Mouse (Mus musculus): ENCODE data around the gene Elovl2. TPM values are rescaled to one million over a fixed set of nuclear protein-coding genes. Genes with fewer than 3 reads are reported as not detected.
"Not testable (repeated sequence)": the region's sequence is repeated elsewhere in the genome, so short reads cannot be mapped to it uniquely, and the experiment has no call there.

Elovl2 gene
- total RNA-seq, 2 experiments from 2014 or later = 6.1 to 30.4 TPM

- no peak for DNase-seq (ENCODE audit: low spot score in 2 of 2)
Observed at GRCm38 (mm10) chr13:41235845-41236741, 15.9 kb upstream of the Elovl2 start.

GRCm38 (mm10) chr13:41235181-41235580 is 15.0 kb upstream of the Elovl2 start:
- no peak for DNase-seq (ENCODE audit: low spot score in 2 of 2)

GRCm38 (mm10) chr13:41233241-41233640 is 13.0 kb upstream of the Elovl2 start:
- no peak for DNase-seq (ENCODE audit: low spot score in 2 of 2)

- no peak for DNase-seq (ENCODE audit: low spot score in 2 of 2)
Observed at GRCm38 (mm10) chr13:41232209-41232608, 12.0 kb upstream of the Elovl2 start.

GRCm38 (mm10) chr13:41231389-41231983 is 11.3 kb upstream of the Elovl2 start:
- no peak for DNase-seq (ENCODE audit: low spot score in 2 of 2)

- no peak for DNase-seq (ENCODE audit: low spot score in 2 of 2)
Observed at GRCm38 (mm10) chr13:41230256-41230655, 10.1 kb upstream of the Elovl2 start.

- DNase-seq (ENCODE audit: low spot score in 2 of 2) = no peak
Observed at GRCm38 (mm10) chr13:41228060-41228459, 7.9 kb upstream of the Elovl2 start.

GRCm38 (mm10) chr13:41226513-41226912 is 6.3 kb upstream of the Elovl2 start:
- no peak for DNase-seq (ENCODE audit: low spot score in 2 of 2)

- DNase-seq (ENCODE audit: low spot score in 2 of 2) = no peak
Observed at GRCm38 (mm10) chr13:41219687-41220303, 410 bp downstream of the Elovl2 start.

GRCm38 (mm10) chr13:41219056-41219455 is 1.1 kb downstream of the Elovl2 start:
- no peak for DNase-seq (ENCODE audit: low spot score in 2 of 2)

- DNase-seq (ENCODE audit: low spot score in 2 of 2) = no peak
Observed at GRCm38 (mm10) chr13:41216236-41216635, 4.0 kb downstream of the Elovl2 start.

GRCm38 (mm10) chr13:41215669-41216068 is 4.5 kb downstream of the Elovl2 start:
- no peak for DNase-seq (ENCODE audit: low spot score in 2 of 2)

- DNase-seq (ENCODE audit: low spot score in 2 of 2) = no peak
Observed at GRCm38 (mm10) chr13:41212558-41213322, 7.5 kb downstream of the Elovl2 start.

GRCm38 (mm10) chr13:41211276-41211675 is 8.9 kb downstream of the Elovl2 start:
- DNase-seq (ENCODE audit: low spot score in 2 of 2) = no peak

- DNase-seq (ENCODE audit: low spot score in 2 of 2) = no peak
Observed at GRCm38 (mm10) chr13:41206241-41206640, 14.0 kb downstream of the Elovl2 start.

- not testable (repeated sequence) for DNase-seq (ENCODE audit: low spot score in 2 of 2)
Observed at GRCm38 (mm10) chr13:41205568-41205967, 14.6 kb downstream of the Elovl2 start.

GRCm38 (mm10) chr13:41203691-41204090 is 16.5 kb downstream of the Elovl2 start:
- no peak for DNase-seq (ENCODE audit: low spot score in 2 of 2)

- no peak for DNase-seq (ENCODE audit: low spot score in 2 of 2)
Observed at GRCm38 (mm10) chr13:41203289-41203688, 16.9 kb downstream of the Elovl2 start.

- no peak for DNase-seq (ENCODE audit: low spot score in 2 of 2)
Observed at GRCm38 (mm10) chr13:41200861-41201260, 19.3 kb downstream of the Elovl2 start.

- no peak for DNase-seq (ENCODE audit: low spot score in 2 of 2)
Observed at GRCm38 (mm10) chr13:41195640-41196333, 24.4 kb downstream of the Elovl2 start.

GRCm38 (mm10) chr13:41187886-41188285 is 32.3 kb downstream of the Elovl2 start:
- DNase-seq (ENCODE audit: low spot score in 2 of 2) = no peak
